9 mouse cellular contexts compared by ENCODE assay signal in genomic region chr13:55912271-55912711, GRCm38 (mm10).
A peak's percentile ranks its signal among the peaks of the same experiment; 100 is the strongest.
DNase-seq lines count a peak whose midpoint lies in the region; ATAC-seq and TF ChIP-seq lines count a peak whose summit lies in the region.
"Had no signal": no experiment of that assay in that cellular context is flagged by ENCODE, and none has a peak within 500 bp of the region (broad histone marks: within the 10 kb centered on the region; RNA-seq: fewer than 3 reads in every experiment).

No protein-coding gene starts in this region.

- peak; percentile 77 for DNase-seq in embryonic facial prominence, embryonic 14.5 days (ENCODE audit: low spot score)
- no peak for DNase-seq in embryonic facial prominence, embryonic 10.5 days (ENCODE audit: low spot score)
- no peak for DNase-seq in neural tube, embryonic 10.5 days (ENCODE audit: extremely low spot score, low spot score)
- DNase-seq in kidney, postnatal 0 days (ENCODE audit: low spot score) = peak; percentile 45
- no peak for DNase-seq in heart, embryonic 10.5 days (ENCODE audit: low spot score)
- no peak for DNase-seq in cerebellum, adult 8-10 months

- no peaks in the 10 kb centered on the region for H3K36me3 ChIP-seq in embryonic facial prominence, embryonic 14.5 days (ENCODE audit: control insufficient read depth, insufficient read depth, low read length)
- no peaks in the 10 kb centered on the region for H3K36me3 ChIP-seq in embryonic facial prominence, embryonic 10.5 days (replicated peaks)
- H3K36me3 ChIP-seq in neural tube, embryonic 13.5 days = no peaks in the 10 kb centered on the region
- H3K36me3 ChIP-seq in kidney, postnatal 0 days (ENCODE audit: insufficient read depth, low read length) = no peaks in the 10 kb centered on the region
- H3K36me3 ChIP-seq in stomach, embryonic 15.5 days = no peaks in the 10 kb centered on the region
- no peaks in the 10 kb centered on the region for H3K36me3 ChIP-seq in heart, embryonic 10.5 days

- H3K4me2 ChIP-seq in embryonic facial prominence, embryonic 14.5 days (ENCODE audit: low read depth, low read length) = no peak overlapping the region
- H3K4me2 ChIP-seq in neural tube, embryonic 13.5 days = no peak overlapping the region
- H3K4me2 ChIP-seq in kidney, postnatal 0 days (ENCODE audit: low read length) = no peak overlapping the region
- no peak overlapping the region; the same call in 1 of the 2 replicates for H3K4me2 ChIP-seq in stomach, embryonic 15.5 days

- no peak overlapping the region for H3K27ac ChIP-seq in embryonic facial prominence, embryonic 14.5 days (replicated peaks; ENCODE audit: low read depth, low read length)
- H3K27ac ChIP-seq in embryonic facial prominence, embryonic 10.5 days (replicated peaks) = no peak overlapping the region
- no peak overlapping the region for H3K27ac ChIP-seq in neural tube, embryonic 13.5 days (replicated peaks)
- H3K27ac ChIP-seq in kidney, postnatal 0 days = peak overlapping the region; percentile 57; the same call in 1 of the 2 replicates
- peak overlapping the region; percentile 93; the same call in 1 of the 2 replicates for H3K27ac ChIP-seq in stomach, embryonic 15.5 days
- H3K27ac ChIP-seq in heart, embryonic 10.5 days = no peak overlapping the region

- no peaks in the 10 kb centered on the region for H3K9me3 ChIP-seq in embryonic facial prominence, embryonic 14.5 days (ENCODE audit: control insufficient read depth, low read length)
- H3K9me3 ChIP-seq in embryonic facial prominence, embryonic 10.5 days = no peaks in the 10 kb centered on the region
- no peaks in the 10 kb centered on the region for H3K9me3 ChIP-seq in neural tube, embryonic 13.5 days
- H3K9me3 ChIP-seq in kidney, postnatal 0 days (replicated peaks; ENCODE audit: low read length) = no peaks in the 10 kb centered on the region
- no peaks in the 10 kb centered on the region for H3K9me3 ChIP-seq in stomach, embryonic 15.5 days
- H3K9me3 ChIP-seq in heart, embryonic 10.5 days = no peaks in the 10 kb centered on the region

- peaks cover 3% of the 10 kb centered on the region; the same call in 1 of the 2 replicates for H3K4me1 ChIP-seq in embryonic facial prominence, embryonic 14.5 days (ENCODE audit: control insufficient read depth, insufficient read depth, low read length)
- peaks cover 15% of the 10 kb centered on the region for H3K4me1 ChIP-seq in embryonic facial prominence, embryonic 10.5 days
- H3K4me1 ChIP-seq in neural tube, embryonic 13.5 days (replicated peaks) = peaks cover 9% of the 10 kb centered on the region; the same call in 1 of the 2 replicates
- 0 out of 2 replicates have a peak, but pooled peaks cover 9% of the 10 kb centered on the region for H3K4me1 ChIP-seq in kidney, postnatal 0 days (replicated peaks; ENCODE audit: insufficient read depth, low read length)
- peaks cover 22% of the 10 kb centered on the region; the same call in 1 of the 2 replicates for H3K4me1 ChIP-seq in stomach, embryonic 15.5 days
- peaks cover 19% of the 10 kb centered on the region for H3K4me1 ChIP-seq in heart, embryonic 10.5 days

- H3K4me3 ChIP-seq in embryonic facial prominence, embryonic 14.5 days (ENCODE audit: low read depth, low read length) = no peak overlapping the region
- H3K4me3 ChIP-seq in embryonic facial prominence, embryonic 10.5 days = no peak overlapping the region
- no peak overlapping the region for H3K4me3 ChIP-seq in neural tube, embryonic 13.5 days
- no peak overlapping the region for H3K4me3 ChIP-seq in kidney, postnatal 0 days (replicated peaks; ENCODE audit: low read depth, low read length)
- no peak overlapping the region for H3K4me3 ChIP-seq in stomach, embryonic 15.5 days (replicated peaks)
- H3K4me3 ChIP-seq in heart, embryonic 10.5 days = no peak overlapping the region
- H3K4me3 ChIP-seq: erythroblast, embryonic 14.5 days had no signal

- no peak overlapping the region for H3K9ac ChIP-seq in embryonic facial prominence, embryonic 14.5 days (ENCODE audit: low read depth, low read length)
- H3K9ac ChIP-seq in neural tube, embryonic 13.5 days = no peak overlapping the region
- H3K9ac ChIP-seq in kidney, postnatal 0 days (ENCODE audit: low read depth, low read length) = no peak overlapping the region
- no peak overlapping the region for H3K9ac ChIP-seq in stomach, embryonic 15.5 days

- WGBS in embryonic facial prominence, embryonic 14.5 days = 60% methylated on average over 13 of the region's 13 CpGs
- WGBS in embryonic facial prominence, embryonic 10.5 days = 77% methylated on average over 13 of the region's 13 CpGs
- 62% methylated on average over 13 of the region's 13 CpGs for WGBS in neural tube, embryonic 13.5 days
- 58% methylated on average over 13 of the region's 13 CpGs for WGBS in kidney, postnatal 0 days
- 48% methylated on average over 13 of the region's 13 CpGs for WGBS in stomach, embryonic 15.5 days
- 76% methylated on average over 13 of the region's 13 CpGs for WGBS in heart, embryonic 10.5 days

- peak; percentile 77 for ATAC-seq in embryonic facial prominence, embryonic 14.5 days (ENCODE audit: low read depth)
- ATAC-seq in neural tube, embryonic 13.5 days (ENCODE audit: low read depth) = peak; percentile 47; the same call in 1 of the 2 replicates
- peak; percentile 71 for ATAC-seq in kidney, postnatal 0 days (replicated peaks; ENCODE audit: low FRiP score, low read depth)
- no peak for ATAC-seq in stomach, embryonic 15.5 days (ENCODE audit: insufficient read depth, low FRiP score, low read depth)

- H3K27me3 ChIP-seq in embryonic facial prominence, embryonic 14.5 days (replicated peaks; ENCODE audit: control insufficient read depth, insufficient read depth, low read length) = no peaks in the 10 kb centered on the region
- H3K27me3 ChIP-seq in embryonic facial prominence, embryonic 10.5 days (replicated peaks; ENCODE audit: low read depth, poor library complexity, severe bottlenecking) = peaks cover 9% of the 10 kb centered on the region; the same call in 1 of the 2 replicates
- H3K27me3 ChIP-seq in neural tube, embryonic 13.5 days = no peaks in the 10 kb centered on the region
- no peaks in the 10 kb centered on the region for H3K27me3 ChIP-seq in kidney, postnatal 0 days (ENCODE audit: insufficient read depth, low read length)
- no peaks in the 10 kb centered on the region for H3K27me3 ChIP-seq in stomach, embryonic 15.5 days (replicated peaks)
- peaks cover 23% of the 10 kb centered on the region for H3K27me3 ChIP-seq in heart, embryonic 10.5 days (ENCODE audit: insufficient read depth, poor library complexity, severe bottlenecking)

- no peak for TF ChIP-seq CTCF in kidney, postnatal 0 days (IDR thresholded peaks at IDR 0.05; ENCODE audit: low read depth)

Comparison
In these comparisons a context has a peak if more than half of its experiments do, and no peak if none do; other contexts are left out.
1. DNase-seq: peak in embryonic facial prominence, embryonic 14.5 days (single experiment) and kidney, postnatal 0 days (single experiment); none in embryonic facial prominence, embryonic 10.5 days (single experiment), neural tube, embryonic 10.5 days (single experiment), heart, embryonic 10.5 days (single experiment) and cerebellum, adult 8-10 months (single experiment).
2. H3K27ac ChIP-seq: peak in kidney, postnatal 0 days (single experiment) and stomach, embryonic 15.5 days (single experiment); none in embryonic facial prominence, embryonic 14.5 days (single experiment), embryonic facial prominence, embryonic 10.5 days (single experiment), neural tube, embryonic 13.5 days (single experiment) and heart, embryonic 10.5 days (single experiment).